ENCODE assay signal across 8 mouse cellular contexts in the genomic region with DNA sequence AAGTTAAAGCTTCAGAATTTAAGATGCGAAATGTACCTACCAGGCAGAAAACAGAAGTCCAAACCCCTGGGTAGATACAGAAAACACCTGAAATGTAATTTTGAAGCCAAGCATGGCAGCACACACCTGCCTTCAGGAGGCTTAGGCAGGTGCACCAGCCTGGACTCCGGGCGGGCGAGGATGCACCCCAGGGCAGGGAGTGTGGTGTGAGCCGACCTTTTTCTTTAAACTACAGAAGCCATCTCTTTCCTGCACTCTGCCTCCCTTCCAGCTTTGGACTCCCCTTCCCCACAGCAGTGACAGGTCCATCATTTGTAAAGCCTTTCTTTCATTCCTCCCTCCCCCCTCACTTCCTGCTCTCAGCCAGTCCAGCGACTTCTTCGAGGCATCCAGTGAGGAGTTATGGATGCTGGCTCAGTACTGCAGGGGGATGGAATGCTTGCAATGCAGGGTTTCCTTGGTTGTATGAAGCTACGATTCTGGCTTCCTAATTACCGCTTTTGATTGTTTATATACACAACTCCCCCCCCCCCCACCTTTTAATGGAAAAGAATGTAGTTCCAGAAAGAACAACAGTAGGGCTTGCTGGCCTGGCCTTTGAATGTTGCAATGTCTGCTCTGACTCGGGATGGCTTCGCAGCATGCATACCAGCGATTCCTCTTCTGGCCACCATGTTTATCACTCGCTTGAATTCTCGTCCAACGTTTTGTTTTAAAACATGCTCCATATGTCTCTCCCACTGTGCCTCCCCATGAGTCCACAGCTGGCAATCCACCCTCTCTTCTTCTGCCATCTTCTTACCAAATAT. TPM values are rescaled to one million over a fixed set of nuclear protein-coding genes. Genes with fewer than 3 reads are reported as not detected.
DNase-seq lines count a peak whose midpoint lies in the region; ATAC-seq and TF ChIP-seq lines count a peak whose summit lies in the region.

No protein-coding gene starts in this region.

- H3K9ac ChIP-seq in kidney, embryonic 16.5 days (replicated peaks; ENCODE audit: low read length), result no peak overlapping the region; the same call in 1 of the 2 replicates
- no peak overlapping the region for H3K9ac ChIP-seq in embryonic facial prominence, embryonic 12.5 days
- no peak overlapping the region for H3K9ac ChIP-seq in liver, postnatal 0 days (replicated peaks)

- no peak overlapping the region for H3K4me3 ChIP-seq in kidney, embryonic 16.5 days (ENCODE audit: low read length)
- H3K4me3 ChIP-seq in embryonic facial prominence, embryonic 12.5 days, result no peak overlapping the region
- H3K4me3 ChIP-seq in liver, postnatal 0 days (ENCODE audit: low read depth, low read length), result no peak overlapping the region

- peak overlapping the region; percentile 76 for H3K27ac ChIP-seq in kidney, embryonic 16.5 days (ENCODE audit: low read length)
- peak overlapping the region; percentile 90 for H3K27ac ChIP-seq in embryonic facial prominence, embryonic 12.5 days
- peak overlapping the region; percentile 48; the same call in 1 of the 2 replicates for H3K27ac ChIP-seq in liver, postnatal 0 days (ENCODE audit: low read depth)

- no peaks in the 10 kb centered on the region for H3K9me3 ChIP-seq in kidney, embryonic 16.5 days (ENCODE audit: low read length)
- H3K9me3 ChIP-seq in embryonic facial prominence, embryonic 12.5 days, result no peaks in the 10 kb centered on the region
- no peaks in the 10 kb centered on the region for H3K9me3 ChIP-seq in liver, postnatal 0 days (ENCODE audit: low read length)

- ATAC-seq in kidney, embryonic 16.5 days (ENCODE audit: low FRiP score, low TSS enrichment), result peak; percentile 85
- no peak for ATAC-seq in embryonic facial prominence, embryonic 12.5 days (ENCODE audit: insufficient number of reproducible peaks, insufficient read depth, low FRiP score, low TSS enrichment)
- ATAC-seq in liver, postnatal 0 days, result no peak

- no peak for DNase-seq in kidney, adult 8-10 months
- peak; percentile 73 for DNase-seq in R1 (ENCODE audit: low read depth, low spot score)
- DNase-seq in liver, postnatal 0 days, result no peak
- DNase-seq in thymus, postnatal 10 days (ENCODE audit: low spot score in 2 of 2), result no peak
- no peak for DNase-seq in spleen, postnatal 36 days (ENCODE audit: low spot score in 2 of 2)
- DNase-seq in thymus, postnatal 25 days, result no peak

- WGBS in kidney, embryonic 16.5 days, result 35% methylated on average over 15 of the region's 15 CpGs
- WGBS in embryonic facial prominence, embryonic 12.5 days, result 28% methylated on average over 15 of the region's 15 CpGs
- 55% methylated on average over 15 of the region's 15 CpGs for WGBS in liver, postnatal 0 days (ENCODE audit: insufficient replicate concordance)

- peak overlapping the region; percentile 22; the same call in 1 of the 2 replicates for H3K4me2 ChIP-seq in kidney, embryonic 16.5 days (replicated peaks; ENCODE audit: low read depth, low read length)
- peak overlapping the region; percentile 27 for H3K4me2 ChIP-seq in embryonic facial prominence, embryonic 12.5 days (replicated peaks)
- H3K4me2 ChIP-seq in liver, postnatal 0 days (ENCODE audit: low read depth, low read length), result no peak overlapping the region

- H3K36me3 ChIP-seq in kidney, embryonic 16.5 days (ENCODE audit: insufficient read depth, low read length), result 0 out of 2 replicates have a peak, but pooled peaks cover 6% of the 10 kb centered on the region
- no peaks in the 10 kb centered on the region for H3K36me3 ChIP-seq in embryonic facial prominence, embryonic 12.5 days
- no peaks in the 10 kb centered on the region for H3K36me3 ChIP-seq in liver, postnatal 0 days (replicated peaks; ENCODE audit: insufficient read depth, low read length)

- H3K4me1 ChIP-seq in kidney, embryonic 16.5 days (ENCODE audit: insufficient read depth, low read length), result peaks cover 27% of the 10 kb centered on the region
- H3K4me1 ChIP-seq in embryonic facial prominence, embryonic 12.5 days, result peaks cover 22% of the 10 kb centered on the region
- peaks cover 13% of the 10 kb centered on the region for H3K4me1 ChIP-seq in liver, postnatal 0 days (ENCODE audit: insufficient read depth)

- no peaks in the 10 kb centered on the region for H3K27me3 ChIP-seq in kidney, embryonic 16.5 days (ENCODE audit: insufficient read depth, low read length)
- H3K27me3 ChIP-seq in embryonic facial prominence, embryonic 12.5 days, result no peaks in the 10 kb centered on the region
- no peaks in the 10 kb centered on the region for H3K27me3 ChIP-seq in liver, postnatal 0 days (ENCODE audit: insufficient read depth, low read length)

- TF ChIP-seq CTCF in liver, postnatal 0 days (IDR thresholded peaks at IDR 0.05; ENCODE audit: low read depth), result no peak

- no peak for TF ChIP-seq EP300 in liver, postnatal 0 days (IDR thresholded peaks at IDR 0.05; ENCODE audit: low read depth)

RNA-seq across cellular contexts. Expression of gene Tubd1, which starts 26.5 kb away (rescaled TPM):
- polyA plus RNA-seq in kidney, embryonic 16.5 days (2015; fragmentation: Nextera tagmentation; extraction: Ambion mirVana), result 11.4 and 13.6 TPM in 2 replicates
- 11.2 and 14.0 TPM in 2 replicates for polyA plus RNA-seq in embryonic facial prominence, embryonic 12.5 days (2016; fragmentation: Nextera tagmentation; extraction: Ambion mirVana)
- 4.3 and 4.4 TPM in 2 replicates for polyA plus RNA-seq in liver, postnatal 0 days (2015; fragmentation: Nextera tagmentation; extraction: Ambion mirVana)

RNA-seq across cellular contexts. Expression of gene Rps6kb1, which starts 26.6 kb away (rescaled TPM):
- polyA plus RNA-seq in kidney, embryonic 16.5 days (2015; fragmentation: Nextera tagmentation; extraction: Ambion mirVana), result 51.6 and 62.1 TPM in 2 replicates
- 72.7 and 74.9 TPM in 2 replicates for polyA plus RNA-seq in embryonic facial prominence, embryonic 12.5 days (2016; fragmentation: Nextera tagmentation; extraction: Ambion mirVana)
- 20.6 and 23.6 TPM in 2 replicates for polyA plus RNA-seq in liver, postnatal 0 days (2015; fragmentation: Nextera tagmentation; extraction: Ambion mirVana)
